Mouse (Mus musculus): Measurements from ENCODE around the gene Mlip. TPM values are rescaled to one million over a fixed set of nuclear protein-coding genes. Genes with fewer than 3 reads are reported as not detected.

Mlip gene
- polyA plus RNA-seq, 1 experiment from 2014 or later: 94.7 TPM

DNA sequence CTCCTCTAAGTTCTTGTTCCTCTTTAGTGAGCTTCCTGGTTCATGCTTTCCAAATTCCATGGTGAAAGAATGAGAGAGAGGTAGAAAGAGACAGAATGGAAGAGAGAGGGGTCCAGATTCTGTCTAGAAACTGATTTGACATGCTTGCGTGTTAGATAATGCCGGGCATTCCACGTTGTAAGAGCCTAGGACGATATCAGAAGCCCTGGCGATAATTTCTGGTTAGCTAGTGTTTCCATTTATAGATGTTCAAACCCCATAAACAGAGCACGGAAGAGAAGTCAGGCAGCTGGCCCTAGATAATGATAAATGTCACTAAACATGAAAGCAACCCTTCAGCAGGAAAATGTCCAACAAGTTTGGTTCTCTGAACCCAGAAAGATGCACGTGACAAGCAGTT lies 5.1 kb downstream of the Mlip start:
- Histone ChIP-seq H3K9ac (peak overlapping the region; percentile 58), H3K4me2 (peak overlapping the region; percentile 47), H3K4me1 (replicated peaks) (0 out of 2 replicates have a peak, but pooled peaks cover 4% of the 10 kb centered on the region), H3K4me3 (peak overlapping the region; percentile 54), H3K9me3 (replicated peaks) (no peaks in the 10 kb centered on the region), H3K36me3 (no peaks in the 10 kb centered on the region), H3K27ac (peak overlapping the region; percentile 93), H3K27me3 (no peaks in the 10 kb centered on the region)
- peak; percentile 77 for ATAC-seq (replicated peaks; ENCODE audit: insufficient number of reproducible peaks, insufficient read depth, low FRiP score, low read depth)
- 20% methylated on average over 7 of the region's 7 CpGs for WGBS

DNA sequence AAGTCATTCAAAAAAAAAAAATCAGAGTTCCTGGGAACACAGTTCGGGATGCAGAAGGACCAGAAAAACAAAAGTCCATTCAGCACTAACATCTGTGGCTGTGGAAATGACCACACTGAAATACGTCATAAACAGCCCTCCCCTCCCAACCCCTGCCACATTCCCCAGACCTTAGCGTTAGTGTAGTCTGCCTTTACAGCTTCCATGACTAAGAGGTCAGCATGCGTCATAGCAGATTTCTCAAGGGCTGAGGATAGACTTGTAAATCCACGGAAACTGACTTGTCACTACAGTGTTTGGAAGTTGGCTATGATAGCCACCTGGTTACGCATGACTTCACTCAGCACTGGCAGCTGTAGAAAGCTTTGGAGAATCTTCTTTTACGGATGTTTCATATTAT lies 8.5 kb downstream of the Mlip start:
- H3K9ac ChIP-seq: no peak overlapping the region
- peaks cover 18% of the 10 kb centered on the region for H3K4me1 ChIP-seq (replicated peaks)
- H3K27me3 ChIP-seq: no peaks in the 10 kb centered on the region
- 0 out of 2 replicates have a peak, but pooled peaks have one; percentile 29 for ATAC-seq (replicated peaks; ENCODE audit: insufficient number of reproducible peaks, insufficient read depth, low FRiP score, low read depth)
- H3K4me2 ChIP-seq: peak overlapping the region; percentile 59
- 31% methylated on average over 7 of the region's 7 CpGs for WGBS
- no peaks in the 10 kb centered on the region for H3K36me3 ChIP-seq
- peak overlapping the region; percentile 62 for H3K27ac ChIP-seq
- peak overlapping the region; percentile 32 for H3K4me3 ChIP-seq
- no peaks in the 10 kb centered on the region for H3K9me3 ChIP-seq (replicated peaks)

DNA sequence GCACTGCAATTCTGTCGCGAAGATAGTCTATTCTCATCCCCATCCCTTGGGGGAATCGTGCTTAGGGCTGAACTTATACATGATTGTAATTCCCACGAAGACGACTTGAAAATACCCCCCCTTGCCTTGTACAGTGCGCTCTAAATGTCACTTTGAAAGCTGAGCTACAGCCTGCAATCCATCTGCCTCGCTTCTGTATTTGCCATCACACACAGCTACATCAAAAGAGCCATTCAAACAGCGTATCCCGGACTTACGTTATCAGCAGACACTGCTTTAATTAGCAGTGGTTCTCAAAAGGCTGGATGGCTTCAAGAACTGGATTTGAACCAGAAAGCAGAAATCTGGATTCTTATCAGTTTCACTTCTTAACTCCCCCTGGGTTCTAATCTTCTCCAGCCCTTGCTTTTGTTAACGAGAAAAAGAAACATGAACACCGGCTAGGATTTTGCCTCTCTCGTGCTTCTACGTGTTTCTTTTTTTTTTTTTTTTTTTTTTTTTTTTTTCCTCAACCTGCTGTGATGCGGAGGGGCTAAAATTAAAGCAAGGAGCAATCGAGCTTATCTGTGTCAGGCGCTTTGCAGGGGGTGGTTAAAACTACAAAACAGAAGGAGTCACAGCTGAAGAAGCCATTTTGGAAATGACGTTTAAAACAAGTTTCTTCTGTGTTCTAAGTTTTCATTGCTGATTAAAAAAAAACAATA lies 12.5 kb downstream of the Mlip start:
- peak overlapping the region; percentile 56 for H3K4me2 ChIP-seq
- H3K9ac ChIP-seq: no peak overlapping the region
- WGBS: 12% methylated on average over 18 of the region's 18 CpGs
- no peaks in the 10 kb centered on the region for H3K9me3 ChIP-seq (replicated peaks)
- H3K4me1 ChIP-seq (replicated peaks): peaks cover 19% of the 10 kb centered on the region
- ATAC-seq (replicated peaks; ENCODE audit: insufficient number of reproducible peaks, insufficient read depth, low FRiP score, low read depth): peak; percentile 80
- peak overlapping the region; percentile 42 for H3K4me3 ChIP-seq
- H3K27me3 ChIP-seq: no peaks in the 10 kb centered on the region
- peak overlapping the region; percentile 77 for H3K27ac ChIP-seq
- H3K36me3 ChIP-seq: no peaks in the 10 kb centered on the region

DNA sequence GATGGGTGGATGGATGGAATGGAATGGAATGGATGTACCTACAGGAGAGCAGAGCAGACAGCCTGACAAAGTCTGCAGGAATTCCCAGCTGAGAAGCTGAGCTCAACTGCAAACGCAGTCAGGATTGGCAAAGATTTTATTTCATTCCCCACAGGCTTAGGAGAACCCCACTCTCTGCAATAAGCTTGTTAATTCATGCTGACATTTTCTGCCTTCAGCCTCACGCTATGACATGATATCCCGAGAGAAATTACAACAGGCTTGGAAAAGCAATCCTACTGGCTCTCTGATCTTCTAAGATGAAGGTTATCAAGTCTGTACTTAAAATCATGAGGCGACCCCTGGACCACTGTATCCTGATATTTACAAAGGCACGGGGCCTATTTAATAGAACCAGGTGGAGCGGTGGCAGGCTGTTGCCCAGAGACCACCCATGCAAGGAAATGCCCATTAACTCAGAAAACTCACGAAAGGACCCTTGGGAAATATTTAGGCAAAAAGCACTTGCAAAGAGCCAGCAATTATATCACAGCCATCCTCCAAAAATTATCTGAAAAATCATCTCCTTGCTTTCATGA lies 13.1 kb downstream of the Mlip start:
- H3K9ac ChIP-seq: no peak overlapping the region
- no peak for ATAC-seq (replicated peaks; ENCODE audit: insufficient number of reproducible peaks, insufficient read depth, low FRiP score, low read depth)
- peaks cover 19% of the 10 kb centered on the region for H3K4me1 ChIP-seq (replicated peaks)
- H3K4me2 ChIP-seq: peak overlapping the region; percentile 56
- WGBS: 38% methylated on average over 7 of the region's 7 CpGs
- H3K27me3 ChIP-seq: no peaks in the 10 kb centered on the region
- H3K36me3 ChIP-seq: no peaks in the 10 kb centered on the region
- H3K27ac ChIP-seq: peak overlapping the region; percentile 77
- H3K9me3 ChIP-seq (replicated peaks): no peaks in the 10 kb centered on the region
- peak overlapping the region; percentile 42 for H3K4me3 ChIP-seq

DNA sequence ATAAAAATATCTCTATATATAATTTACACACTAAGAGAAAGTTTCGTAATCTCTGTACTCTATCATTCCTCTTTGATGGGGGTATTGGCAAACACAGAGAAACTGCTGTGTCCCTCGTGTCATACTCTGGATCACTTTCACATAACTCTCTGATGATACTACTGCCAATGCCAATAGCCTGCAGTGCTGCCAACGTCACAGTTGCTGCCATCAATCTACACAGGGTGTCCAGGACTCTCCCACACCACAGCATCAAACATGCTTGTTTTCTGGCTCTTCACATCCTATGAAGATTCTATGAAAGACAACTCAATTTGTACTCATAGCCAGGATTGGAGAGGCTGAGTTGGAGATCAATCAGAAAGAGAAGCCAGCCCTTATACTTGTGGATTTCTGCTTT lies 17.4 kb downstream of the Mlip start:
- peaks cover 12% of the 10 kb centered on the region for H3K4me1 ChIP-seq (replicated peaks)
- 73% methylated on average over 3 of the region's 3 CpGs for WGBS
- H3K36me3 ChIP-seq: peaks cover 5% of the 10 kb centered on the region; the same call in 1 of the 2 replicates
- H3K9me3 ChIP-seq (replicated peaks): no peaks in the 10 kb centered on the region
- H3K9ac ChIP-seq: no peak overlapping the region
- no peak overlapping the region for H3K27ac ChIP-seq
- no peak overlapping the region for H3K4me2 ChIP-seq
- H3K4me3 ChIP-seq: no peak overlapping the region
- H3K27me3 ChIP-seq: no peaks in the 10 kb centered on the region
- ATAC-seq (replicated peaks; ENCODE audit: insufficient number of reproducible peaks, insufficient read depth, low FRiP score, low read depth): no peak

DNA sequence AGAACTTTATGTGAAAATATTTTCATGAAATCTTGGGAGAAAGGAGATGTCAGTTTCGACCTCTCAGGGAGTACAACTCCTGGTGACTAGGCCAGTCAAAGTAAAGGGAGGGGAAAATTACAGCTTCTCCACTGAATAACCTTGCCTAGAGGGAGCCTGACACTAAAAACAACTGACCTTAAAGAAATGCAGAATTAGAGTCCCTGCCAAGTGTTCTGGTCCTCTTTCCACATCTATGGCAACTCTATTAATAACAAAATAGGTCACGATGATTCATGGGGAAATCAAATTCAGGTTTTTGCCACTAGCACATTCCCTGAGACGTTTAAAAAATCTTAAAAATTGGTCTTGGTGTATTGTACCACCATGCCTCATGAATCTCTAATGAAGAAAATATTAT lies 34.4 kb downstream of the Mlip start:
- no peak overlapping the region for H3K4me3 ChIP-seq
- 80% methylated on average over 3 of the region's 3 CpGs for WGBS
- no peaks in the 10 kb centered on the region for H3K27me3 ChIP-seq
- H3K4me1 ChIP-seq (replicated peaks): no peaks in the 10 kb centered on the region
- peaks cover 9% of the 10 kb centered on the region; the same call in 1 of the 2 replicates for H3K36me3 ChIP-seq
- no peaks in the 10 kb centered on the region for H3K9me3 ChIP-seq (replicated peaks)
- no peak for ATAC-seq (replicated peaks; ENCODE audit: insufficient number of reproducible peaks, insufficient read depth, low FRiP score, low read depth)
- H3K27ac ChIP-seq: no peak overlapping the region
- H3K9ac ChIP-seq: no peak overlapping the region
- no peak overlapping the region for H3K4me2 ChIP-seq

DNA sequence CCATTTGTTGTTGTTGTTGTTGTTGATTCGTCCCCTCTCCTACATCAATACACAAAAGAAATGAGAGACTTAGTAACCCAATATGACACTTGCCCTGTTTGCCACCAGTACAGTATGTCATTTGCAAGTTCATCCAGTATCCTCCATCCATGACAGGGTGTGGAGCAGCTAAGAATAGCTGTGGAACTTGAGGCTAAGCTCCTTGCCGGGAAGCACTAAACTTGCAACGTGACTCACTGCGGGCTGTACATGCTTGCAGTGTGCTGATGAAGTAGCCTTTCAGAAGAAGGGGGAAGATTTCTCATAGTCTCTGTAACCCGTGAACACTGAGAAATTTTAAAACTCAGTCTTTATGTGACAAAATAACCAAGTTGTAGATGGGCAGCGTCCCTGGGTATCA lies 42.2 kb downstream of the Mlip start:
- H3K36me3 ChIP-seq: peaks cover 3% of the 10 kb centered on the region; the same call in 1 of the 2 replicates
- 0 out of 2 replicates have a peak overlapping the region, but pooled peaks have one; percentile 0 for H3K4me2 ChIP-seq
- H3K4me3 ChIP-seq: no peak overlapping the region
- 54% methylated on average over 6 of the region's 6 CpGs for WGBS
- no peaks in the 10 kb centered on the region for H3K27me3 ChIP-seq
- no peak overlapping the region for H3K9ac ChIP-seq
- peaks cover 32% of the 10 kb centered on the region for H3K4me1 ChIP-seq (replicated peaks)
- peak; percentile 79 for ATAC-seq (replicated peaks; ENCODE audit: insufficient number of reproducible peaks, insufficient read depth, low FRiP score, low read depth)
- H3K27ac ChIP-seq: peak overlapping the region; percentile 67
- no peaks in the 10 kb centered on the region for H3K9me3 ChIP-seq (replicated peaks)

DNA sequence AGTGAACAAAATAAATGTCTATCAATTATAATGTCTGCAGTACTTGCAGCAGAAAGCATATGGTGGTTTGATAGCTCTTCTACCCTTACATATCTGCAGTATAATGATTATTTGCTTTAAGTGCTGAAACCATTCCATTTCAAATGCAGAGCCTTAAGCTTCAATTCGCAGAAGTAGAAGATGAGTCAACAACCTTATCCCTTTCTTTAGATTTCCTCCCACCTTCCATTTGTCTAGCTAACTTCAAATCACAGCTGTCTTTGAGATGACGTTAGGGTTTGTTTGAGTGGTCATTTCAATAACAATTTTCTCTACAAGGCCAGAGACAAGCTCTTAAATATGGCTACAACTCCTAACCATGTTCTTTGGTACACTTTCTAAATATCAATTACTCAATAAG lies 47.4 kb downstream of the Mlip start:
- H3K4me2 ChIP-seq: no peak overlapping the region
- H3K9me3 ChIP-seq (replicated peaks): no peaks in the 10 kb centered on the region
- H3K27ac ChIP-seq: no peak overlapping the region
- H3K36me3 ChIP-seq: peaks cover 4% of the 10 kb centered on the region; the same call in 1 of the 2 replicates
- 72% methylated on average over 2 of the region's 2 CpGs for WGBS
- ATAC-seq (replicated peaks; ENCODE audit: insufficient number of reproducible peaks, insufficient read depth, low FRiP score, low read depth): no peak
- no peaks in the 10 kb centered on the region for H3K27me3 ChIP-seq
- peaks cover 27% of the 10 kb centered on the region for H3K4me1 ChIP-seq (replicated peaks)
- no peak overlapping the region for H3K4me3 ChIP-seq
- no peak overlapping the region for H3K9ac ChIP-seq

DNA sequence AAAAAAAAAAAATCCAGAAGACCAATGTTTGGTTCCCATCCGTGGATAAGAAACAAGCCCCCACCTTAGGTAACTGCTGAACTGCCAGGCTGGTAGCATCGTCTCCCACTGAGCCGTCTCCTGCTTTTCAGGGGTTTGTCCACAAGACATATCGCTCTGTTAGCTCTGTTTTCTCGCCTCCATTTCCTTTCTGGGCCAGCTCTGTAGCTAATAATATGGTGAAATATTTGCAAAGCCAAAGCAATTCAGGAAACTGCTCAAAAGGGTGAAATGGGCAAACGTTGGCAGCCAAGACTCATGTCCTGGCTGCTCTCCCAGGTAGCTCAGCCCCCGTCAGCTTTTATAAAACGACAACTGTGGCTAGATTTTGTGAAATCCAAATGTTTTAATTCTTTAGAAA lies 50.4 kb downstream of the Mlip start:
- peaks cover 8% of the 10 kb centered on the region for H3K4me1 ChIP-seq (replicated peaks)
- H3K9me3 ChIP-seq (replicated peaks): no peaks in the 10 kb centered on the region
- H3K36me3 ChIP-seq: peaks cover 4% of the 10 kb centered on the region; the same call in 1 of the 2 replicates
- no peak overlapping the region for H3K27ac ChIP-seq
- H3K4me3 ChIP-seq: no peak overlapping the region
- 69% methylated on average over 8 of the region's 8 CpGs for WGBS
- no peak overlapping the region for H3K9ac ChIP-seq
- H3K27me3 ChIP-seq: no peaks in the 10 kb centered on the region
- ATAC-seq (replicated peaks; ENCODE audit: insufficient number of reproducible peaks, insufficient read depth, low FRiP score, low read depth): no peak
- H3K4me2 ChIP-seq: no peak overlapping the region

DNA sequence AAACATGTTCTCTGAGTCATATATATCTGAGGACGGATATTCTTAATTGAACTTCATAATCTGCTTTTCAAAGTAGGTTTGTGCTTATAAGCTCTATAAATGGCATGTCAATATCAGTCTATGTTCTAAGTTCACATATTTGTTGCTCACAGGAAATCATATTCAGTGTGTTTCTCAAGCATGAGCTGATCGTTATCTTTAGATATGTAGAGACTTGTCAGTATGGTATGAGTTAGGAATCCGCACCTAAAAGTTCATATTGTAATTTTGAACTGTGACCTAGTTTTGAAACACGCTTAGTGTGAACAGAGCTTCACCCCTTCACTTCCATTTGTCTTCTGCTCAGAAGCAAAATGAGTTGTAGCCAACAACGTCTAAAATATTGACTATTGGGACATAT lies 64.8 kb downstream of the Mlip start:
- Histone ChIP-seq H3K4me3 (no peak overlapping the region), H3K9me3 (replicated peaks) (no peaks in the 10 kb centered on the region; the same call in 1 of the 2 replicates), H3K4me2 (no peak overlapping the region), H3K27ac (no peak overlapping the region), H3K36me3 (peaks cover 3% of the 10 kb centered on the region; the same call in 1 of the 2 replicates), H3K9ac (no peak overlapping the region), H3K27me3 (no peaks in the 10 kb centered on the region), H3K4me1 (replicated peaks) (0 out of 2 replicates have a peak, but pooled peaks cover 2% of the 10 kb centered on the region)
- 89% methylated on average over 5 of the region's 5 CpGs for WGBS
- no peak for ATAC-seq (replicated peaks; ENCODE audit: insufficient number of reproducible peaks, insufficient read depth, low FRiP score, low read depth)

DNA sequence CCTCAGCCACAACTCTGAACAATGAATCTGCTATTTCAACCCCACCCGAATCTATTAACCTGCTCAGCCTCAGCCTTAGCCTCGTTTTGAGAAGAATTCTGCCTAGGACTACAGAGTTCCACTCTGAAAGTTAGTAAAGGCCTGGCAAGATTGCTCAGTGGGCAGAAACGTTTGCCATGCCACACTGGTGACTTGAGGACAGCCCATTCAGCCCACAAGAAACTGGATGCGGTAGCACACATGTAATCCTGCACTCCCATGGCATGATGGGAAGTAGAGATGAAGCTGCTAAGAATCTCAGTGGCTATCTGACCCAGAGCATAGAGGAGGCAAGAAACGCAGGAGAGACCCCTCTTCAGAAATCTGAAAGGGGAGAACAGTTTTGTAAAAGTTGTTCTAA lies 73.4 kb downstream of the Mlip start:
- H3K27me3 ChIP-seq: no peaks in the 10 kb centered on the region
- peak overlapping the region; percentile 15; the same call in 1 of the 2 replicates for H3K27ac ChIP-seq
- no peaks in the 10 kb centered on the region for H3K9me3 ChIP-seq (replicated peaks)
- no peaks in the 10 kb centered on the region for H3K36me3 ChIP-seq
- no peak for ATAC-seq (replicated peaks; ENCODE audit: insufficient number of reproducible peaks, insufficient read depth, low FRiP score, low read depth)
- H3K9ac ChIP-seq: no peak overlapping the region
- 52% methylated on average over 5 of the region's 5 CpGs for WGBS
- H3K4me3 ChIP-seq: no peak overlapping the region
- peaks cover 31% of the 10 kb centered on the region for H3K4me1 ChIP-seq (replicated peaks)
- H3K4me2 ChIP-seq: no peak overlapping the region

Measured in heart, embryonic 15.5 days (tissue).